Mouse (Mus musculus) adrenal gland, adult 2 months (tissue): ENCODE results near the gene Papola. TPM values are rescaled to one million over a fixed set of nuclear protein-coding genes. Genes with fewer than 3 reads are reported as not detected.

Experiments
- DNase-seq: peaks from one replicate; pipeline ENCODE4 v3.0.0; 2021
- microRNA-seq, 2 experiments: library from miRNA; unstranded; fragments of <30 nt; microRNA quantifications; one replicate each; pipeline ENCODE4 v1.2.0; 2021
- polyA plus RNA-seq: library from polyadenylated mRNA; depleted of rRNA; stranded (reverse); fragments of >200 nt; gene quantifications from 2 replicates; pipeline ENCODE4 v1.2.3, GENCODE M21; 2012; rRNA removed
- total RNA-seq, 2 experiments: library from RNA; stranded (reverse); gene quantifications; 2 replicates each; pipeline ENCODE4 v1.2.3; 2021

The Papola gene
- total and polyA plus RNA-seq, 3 experiments: 28.7 to 228 (median 227) TPM

DNA sequence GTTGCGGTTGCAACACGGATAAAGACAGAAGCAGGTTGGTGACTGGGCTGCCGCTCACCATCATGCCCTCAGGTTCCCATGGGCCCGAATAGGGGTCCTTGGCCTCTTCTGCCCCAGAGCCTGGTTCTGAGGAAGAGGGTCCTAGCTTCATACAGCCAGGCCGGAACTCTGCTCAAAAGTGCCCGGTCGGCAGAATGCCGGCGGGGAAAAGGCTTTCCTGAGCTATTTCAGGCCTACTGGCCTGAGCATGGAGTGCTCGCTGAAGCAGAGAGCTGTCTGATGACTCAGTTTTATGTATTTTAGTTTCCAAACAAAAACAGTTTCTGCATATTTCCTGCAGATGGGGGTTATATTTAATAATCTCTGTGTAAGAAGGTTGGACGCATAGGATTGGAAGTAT is 78.9 kb downstream of the Papola start:
- no peak for DNase-seq

DNA sequence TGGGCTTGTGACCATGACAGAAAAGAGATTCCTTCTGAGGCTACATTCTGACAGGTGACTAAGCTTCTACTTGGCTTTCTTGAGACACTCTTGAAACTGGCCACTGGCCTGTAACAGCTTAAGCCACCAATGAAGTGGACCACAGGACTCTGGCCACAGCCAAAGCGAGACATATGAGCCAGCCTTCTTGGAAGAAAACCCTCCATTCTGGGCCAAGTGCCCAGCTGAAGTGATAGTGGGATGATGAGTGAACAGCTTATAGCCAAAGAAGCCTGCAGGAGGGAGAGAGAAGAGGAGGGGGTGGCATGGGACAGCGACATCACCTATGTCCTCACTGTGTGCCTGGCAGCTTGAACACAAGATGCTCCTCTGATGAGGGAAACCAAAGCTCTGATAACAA is 83.2 kb downstream of the Papola start:
- DNase-seq: no peak

DNA sequence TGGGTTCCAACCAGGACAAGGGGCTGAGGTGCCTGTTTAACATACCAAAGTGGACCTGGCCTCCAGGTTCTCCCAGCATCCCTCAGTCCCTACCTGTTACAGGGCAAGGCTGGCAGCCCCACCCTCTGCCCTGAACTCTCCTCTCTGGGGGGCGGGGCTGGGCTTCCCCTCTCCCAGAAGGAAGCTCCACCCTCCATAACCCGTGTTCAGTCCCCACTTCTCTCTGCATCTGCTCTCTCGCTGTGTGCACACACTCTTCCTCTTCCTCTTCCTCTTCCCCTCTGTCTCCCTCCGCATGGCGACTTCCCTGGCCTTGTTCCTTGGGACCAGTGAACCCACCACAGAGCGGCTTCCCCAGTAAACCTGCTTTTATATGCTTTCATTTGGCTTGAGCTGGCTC is 84.7 kb downstream of the Papola start:
- no peak for DNase-seq

DNA sequence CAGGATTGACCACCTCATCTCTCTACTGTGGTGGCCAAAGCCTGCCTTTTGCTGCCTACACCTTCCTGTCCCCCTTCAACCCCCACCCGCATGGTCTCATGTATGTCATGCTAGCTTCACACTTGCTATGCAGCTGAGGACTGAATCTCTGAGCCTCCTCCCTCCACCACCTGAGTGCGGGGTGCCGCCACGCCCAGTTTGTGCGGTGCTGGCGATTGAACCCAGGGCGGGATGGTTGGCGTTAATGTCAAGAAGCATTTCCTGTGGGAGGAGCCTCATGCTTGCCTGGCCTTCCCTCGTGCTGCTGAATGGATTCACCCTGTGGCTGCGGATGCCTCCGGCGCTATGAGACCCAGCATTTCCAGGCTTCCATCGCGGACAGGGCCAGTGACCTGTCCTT is 85.2 kb downstream of the Papola start:
- no peak for DNase-seq

DNA sequence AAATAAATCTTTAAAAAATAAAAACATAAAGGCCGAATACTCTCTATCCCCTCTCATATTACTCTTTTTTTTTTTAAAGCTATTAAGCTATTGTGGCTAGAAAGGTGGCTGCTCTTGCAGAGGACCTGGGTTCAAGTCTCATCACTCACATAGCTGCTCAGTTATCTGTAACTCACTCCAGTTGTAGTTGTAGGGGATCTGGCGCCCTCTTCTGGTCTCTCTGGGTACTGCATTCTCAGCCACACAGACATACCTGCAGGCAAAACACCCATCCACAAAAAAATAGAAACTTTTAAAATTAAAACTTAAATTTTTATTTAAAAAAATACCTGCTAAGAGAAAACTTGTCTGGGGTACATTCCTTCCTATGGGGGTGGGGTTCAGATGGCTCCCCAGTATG is 88.8 kb downstream of the Papola start:
- DNase-seq: no peak

DNA sequence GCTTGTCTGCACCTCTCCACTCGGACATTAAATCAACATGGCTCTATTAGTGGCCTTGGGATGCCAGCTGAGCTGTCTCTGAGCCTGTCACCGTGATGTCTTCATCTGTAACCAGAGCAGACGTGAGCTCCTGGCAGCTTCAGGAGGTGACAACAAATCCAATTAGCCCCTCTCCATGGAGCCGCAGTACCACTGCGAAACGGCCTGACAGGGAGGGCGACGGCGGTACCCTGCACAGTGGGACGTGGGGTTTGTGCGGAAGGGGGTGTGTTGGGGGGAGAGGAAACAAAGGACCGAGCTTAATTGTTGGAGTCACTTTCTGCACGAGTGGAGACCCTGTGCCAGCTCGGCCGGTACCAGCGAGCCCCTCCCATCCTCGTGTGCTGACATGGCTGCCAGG is 90.6 kb downstream of the Papola start:
- no peak for DNase-seq

DNA sequence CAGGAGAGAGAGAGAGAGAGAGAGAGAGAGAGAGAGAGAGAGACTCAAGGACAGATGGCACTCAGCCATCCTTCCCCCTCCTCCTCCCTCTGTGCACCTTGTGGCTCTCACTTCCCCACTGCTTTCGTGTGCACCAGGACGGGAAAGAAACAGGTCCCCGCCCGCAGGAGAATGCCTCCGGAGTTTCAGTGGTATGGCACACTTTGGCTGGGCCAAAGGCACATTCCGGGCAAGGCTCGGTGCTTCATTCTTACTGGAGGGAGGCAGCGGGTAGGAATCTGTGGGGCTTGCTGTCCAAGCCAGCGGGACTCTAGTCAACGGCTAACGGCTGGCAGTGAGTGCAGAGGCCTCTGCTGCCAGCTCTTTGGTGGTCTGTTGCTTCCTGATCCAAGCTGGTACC is 92.0 kb downstream of the Papola start:
- DNase-seq: no peak

DNA sequence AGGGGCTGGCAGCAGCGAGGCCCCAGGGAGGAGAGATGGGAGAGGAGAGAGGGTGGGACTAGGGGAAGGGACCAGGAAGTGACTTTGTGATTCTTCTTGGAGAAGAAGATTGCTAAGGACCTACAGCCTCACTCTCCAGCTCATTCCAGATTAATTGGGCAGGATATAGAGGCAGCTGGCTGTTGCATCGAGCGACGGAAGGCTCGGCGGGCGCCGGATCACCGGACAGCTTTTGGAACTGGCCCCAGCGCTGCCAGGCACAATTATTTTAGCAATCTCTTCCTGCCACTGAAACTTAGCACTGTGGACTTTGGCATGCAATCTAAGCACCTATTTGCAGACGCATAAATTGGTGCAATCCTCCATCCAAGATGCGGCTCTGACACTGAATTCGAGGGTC is 92.4 kb downstream of the Papola start:
- DNase-seq: no peak

DNA sequence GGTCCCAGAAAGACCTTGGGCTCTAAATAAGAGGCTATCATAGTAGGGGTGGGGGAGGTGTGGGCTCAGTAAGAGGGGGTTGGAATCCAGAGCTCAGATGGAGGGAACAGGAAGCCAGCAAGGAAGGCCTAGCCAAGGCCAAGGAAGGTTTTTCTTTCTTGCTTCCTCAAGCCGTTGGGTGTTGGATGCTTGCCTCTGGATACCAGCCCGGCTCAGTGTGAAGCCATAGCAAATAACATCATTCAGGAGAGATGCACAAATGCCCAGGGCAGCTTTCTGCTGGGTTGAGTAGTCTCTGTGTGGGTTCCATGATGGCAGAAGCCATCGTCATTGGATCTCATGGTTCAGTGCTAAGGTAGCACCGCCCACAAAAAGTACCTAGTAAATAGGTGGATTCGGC is 94.3 kb downstream of the Papola start:
- DNase-seq: no peak

DNA sequence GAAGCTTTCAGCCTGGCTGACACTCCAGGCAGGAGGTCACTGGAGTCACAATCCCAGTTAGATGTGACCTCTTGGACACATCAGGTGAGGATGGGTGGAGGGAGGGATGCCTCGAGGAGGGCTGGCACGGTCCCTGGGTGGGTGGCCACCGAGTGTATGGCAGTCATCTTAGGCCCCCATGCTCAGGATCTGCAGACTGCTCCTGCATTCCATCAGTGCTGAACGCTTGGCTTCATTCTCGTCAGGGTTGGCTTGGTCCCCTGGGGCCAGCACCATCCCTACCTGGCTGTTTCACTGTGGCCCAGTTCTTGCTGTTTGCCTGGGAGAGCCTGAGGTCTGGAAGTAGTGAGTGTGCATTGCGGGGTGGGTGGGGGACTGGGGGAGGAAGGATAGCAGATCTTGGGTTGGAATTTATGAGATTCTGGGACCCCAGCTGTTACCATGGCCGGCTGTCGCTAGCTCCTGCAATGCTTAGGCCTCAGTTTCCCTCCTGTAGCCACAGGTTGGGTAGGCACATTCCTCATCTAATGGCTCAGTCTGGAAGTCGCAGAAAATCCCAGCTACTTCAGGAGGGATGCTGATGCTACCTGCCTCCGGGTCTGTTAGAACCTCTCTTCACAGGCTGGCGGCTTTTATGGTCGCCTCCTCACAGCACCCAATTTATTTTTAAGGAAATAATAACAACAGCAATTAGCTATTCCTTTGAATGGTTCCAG is 99.5 kb downstream of the Papola start:
- DNase-seq: no peak

DNA sequence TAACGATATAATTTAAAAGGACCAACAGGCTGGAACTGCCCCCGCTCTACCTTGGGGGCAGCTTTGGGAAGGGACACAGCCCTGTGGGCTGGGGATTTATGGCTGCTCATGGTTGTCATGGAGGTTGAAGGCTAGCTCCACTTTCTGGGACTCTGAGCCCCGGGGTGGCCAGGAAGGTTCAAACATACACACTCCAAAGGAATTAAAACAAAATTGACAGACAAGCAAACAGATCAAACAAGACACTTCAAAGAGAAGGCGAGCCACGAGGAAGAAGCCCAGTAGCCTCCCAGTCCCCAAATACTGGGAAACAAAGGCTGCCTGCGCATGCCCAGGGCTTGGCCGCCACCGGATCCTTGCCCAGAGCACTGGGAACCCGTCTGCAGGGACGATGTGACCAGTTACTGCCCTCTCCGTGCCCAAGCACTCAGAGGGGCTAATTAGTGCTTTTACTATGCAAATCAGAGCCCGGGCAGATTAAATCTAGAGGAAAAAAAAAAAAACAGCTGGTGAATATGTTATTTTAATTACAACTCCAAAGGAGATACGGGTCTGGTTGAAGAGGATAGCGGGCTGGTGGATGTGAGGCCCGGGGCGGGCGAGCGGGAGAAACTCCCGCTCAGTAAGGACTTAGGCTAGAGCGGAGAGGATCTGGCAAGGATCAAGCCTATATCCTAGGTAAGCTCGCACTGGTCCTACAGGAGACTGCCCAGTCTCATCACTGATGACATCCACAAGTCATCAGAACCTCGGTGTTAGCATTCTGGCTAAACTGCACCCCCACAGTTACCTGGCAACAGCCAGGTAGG is 100.2 kb downstream of the Papola start:
- DNase-seq: no peak

Small RNAs within 50 kb of the gene (microRNA-seq; reads per million reads assigned to microRNA genes)
- 0 reads per million in 2 experiments for gene Gm22120

Other genes with a start within 250 kb of the Papola start
- gene Bdkrb2, start 221.5 kb upstream of the Papola start, total RNA-seq: 10 to 100 TPM; 12.3 to 12.4 TPM
- 4.1 and 6.4 TPM in 2 replicates for gene Bdkrb2, start 221.5 kb upstream of the Papola start, polyA plus RNA-seq
- not detected for gene Bdkrb1, start 181.6 kb upstream of the Papola start, total RNA-seq
- 0.24 and 0.36 TPM in 2 replicates for gene Bdkrb1, start 181.6 kb upstream of the Papola start, polyA plus RNA-seq
- gene Gskip, start 99.9 kb upstream of the Papola start, total RNA-seq: 10 to 100 TPM; 16.5 to 21.5 TPM
- gene Gskip, start 99.9 kb upstream of the Papola start, polyA plus RNA-seq: 4.3 and 4.4 TPM in 2 replicates
- 10 to 100 TPM; 22.7 to 28.9 TPM for gene Atg2b, start 99.5 kb upstream of the Papola start, total RNA-seq
- 12.7 and 14.4 TPM in 2 replicates for gene Atg2b, start 99.5 kb upstream of the Papola start, polyA plus RNA-seq
- under 1 TPM; 0.12 to 0.48 TPM for gene Ak7, start 78.7 kb upstream of the Papola start, total RNA-seq
- gene Ak7, start 78.7 kb upstream of the Papola start, polyA plus RNA-seq: 0.02 TPM in 1 of 2 replicates, not detected in the other
- 10 to 100 TPM; 13.6 to 14.9 TPM for gene Vrk1, start 225.5 kb downstream of the Papola start, total RNA-seq
- gene Vrk1, start 225.5 kb downstream of the Papola start, polyA plus RNA-seq: 1.6 and 1.8 TPM in 2 replicates